Mouse (Mus musculus) liver, embryonic 15.5 days (tissue): Measurements from ENCODE around the gene Slc25a45. TPM values are rescaled to one million over a fixed set of nuclear protein-coding genes. Genes with fewer than 3 reads are reported as not detected.

Source experiments
- ATAC-seq: fragments of 200-750 bp; cut with Nextera tagmentation; 2 replicates; pipeline ENCODE4 v1.8.0; 2017; ENCODE audit warnings: moderate number of reproducible peaks, mild to moderate bottlenecking, moderate library complexity; ENCODE audit not compliant: insufficient read depth
- H3K27ac ChIP-seq: fragments of 300-500 bp; sonication (generic); replicated peaks from 2 replicates; pipeline ENCODE4 v1.5.1; 2015; ENCODE audit warnings: mild to moderate bottlenecking, inconsistent platforms
- H3K27me3 ChIP-seq: fragments of 300-500 bp; sonication (generic); 2 replicates; pipeline ENCODE4 v1.6.1; 2015; ENCODE audit warnings: mild to moderate bottlenecking, inconsistent platforms
- H3K36me3 ChIP-seq: fragments of 300-500 bp; sonication (generic); replicated peaks from 2 replicates; pipeline ENCODE4 v1.6.1; 2015; ENCODE audit warnings: moderate library complexity, mild to moderate bottlenecking, inconsistent platforms
- H3K4me1 ChIP-seq: fragments of 300-500 bp; sonication (generic); replicated peaks from 2 replicates; pipeline ENCODE4 v1.6.1; 2015; ENCODE audit warnings: inconsistent platforms
- H3K4me2 ChIP-seq: fragments of 300-500 bp; sonication (generic); 2 replicates; pipeline ENCODE4 v1.6.1; 2015; ENCODE audit warnings: moderate library complexity, mild to moderate bottlenecking, inconsistent platforms
- H3K4me3 ChIP-seq: fragments of 300-500 bp; sonication (generic); replicated peaks from 2 replicates; pipeline ENCODE4 v1.5.1; 2015; ENCODE audit warnings: mild to moderate bottlenecking, inconsistent platforms
- H3K9ac ChIP-seq: fragments of 300-500 bp; sonication (generic); 2 replicates; pipeline ENCODE4 v1.6.1; 2015; ENCODE audit warnings: moderate library complexity, mild to moderate bottlenecking, inconsistent platforms
- H3K9me3 ChIP-seq: fragments of 300-500 bp; sonication (generic); replicated peaks from 2 replicates; pipeline ENCODE4 v1.6.1; 2016; ENCODE audit warnings: inconsistent platforms
- WGBS: fragments of 180-500 bp; shearing (Covaris S2); methylation state at CpG from one replicate; pipeline ENCODE4 v1.1.7; 2015; ENCODE audit warnings: mixed read lengths; ENCODE audit not compliant: insufficient replicate concordance; 5-methylcytosine and 5-hydroxymethylcytosine counted together
- polyA plus RNA-seq: library from polyadenylated mRNA; unstranded; fragments of >200 nt; fragmentation: Nextera tagmentation; extraction: Ambion mirVana; gene quantifications from 2 replicates; pipeline ENCODE4 v1.2.1, GENCODE M21; 2015

The Slc25a45 gene
- 7.1 and 7.9 TPM in 2 replicates for polyA plus RNA-seq

- Histone ChIP-seq H3K4me3 (peak within 1 kb of the TSS; percentile 36), H3K9ac (peak within 1 kb of the TSS; percentile 43), H3K9me3 (no peaks in the 10 kb centered on the region), H3K27me3 (no peaks in the 10 kb centered on the region), H3K4me1 (peaks cover 84% of the 10 kb centered on the region), H3K36me3 (no peaks in the 10 kb centered on the region), H3K27ac (peak within 1 kb of the TSS; percentile 74), H3K4me2 (peak within 1 kb of the TSS; percentile 48)
- WGBS = 25% methylated on average over 15 of the region's 15 CpGs
- peak; percentile 53 for ATAC-seq
Observed at GRCm38 (mm10) chr19:5877618-5878361, at the start of gene Slc25a45. Slc25a45 (plus strand) TSS chr19:5877808.

- no peak overlapping the region; the same call in 1 of the 2 replicates for H3K27ac ChIP-seq
- no peak overlapping the region for H3K4me2 ChIP-seq
- H3K9me3 ChIP-seq = no peaks in the 10 kb centered on the region
- no peak for ATAC-seq
- no peak overlapping the region for H3K4me3 ChIP-seq
- no peaks in the 10 kb centered on the region for H3K27me3 ChIP-seq
- H3K9ac ChIP-seq = no peak overlapping the region
- 77% methylated on average over 3 of the region's 3 CpGs for WGBS
- peaks cover 17% of the 10 kb centered on the region for H3K36me3 ChIP-seq
- H3K4me1 ChIP-seq = peaks cover 51% of the 10 kb centered on the region
Observed at GRCm38 (mm10) chr19:5828155-5828554, 49.5 kb upstream of the Slc25a45 start.

- Histone ChIP-seq H3K4me3 (no peak overlapping the region), H3K9ac (no peak overlapping the region), H3K4me2 (no peak overlapping the region), H3K27me3 (no peaks in the 10 kb centered on the region), H3K9me3 (no peaks in the 10 kb centered on the region), H3K4me1 (peaks cover 48% of the 10 kb centered on the region), H3K36me3 (peaks cover 17% of the 10 kb centered on the region), H3K27ac (no peak overlapping the region)
- 85% methylated on average over 7 of the region's 7 CpGs for WGBS
- ATAC-seq = no peak
Observed at GRCm38 (mm10) chr19:5828905-5829304, 48.7 kb upstream of the Slc25a45 start.

GRCm38 (mm10) chr19:5829958-5830615 lies 47.5 kb upstream of the Slc25a45 start:
- Histone ChIP-seq H3K27me3 (no peaks in the 10 kb centered on the region), H3K36me3 (peaks cover 15% of the 10 kb centered on the region), H3K4me1 (peaks cover 46% of the 10 kb centered on the region), H3K4me2 (no peak overlapping the region), H3K9me3 (no peaks in the 10 kb centered on the region), H3K27ac (no peak overlapping the region), H3K9ac (no peak overlapping the region), H3K4me3 (no peak overlapping the region)
- ATAC-seq = no peak
- 74% methylated on average over 19 of the region's 19 CpGs for WGBS

GRCm38 (mm10) chr19:5830776-5831175 lies 46.8 kb upstream of the Slc25a45 start:
- Histone ChIP-seq H3K27ac (no peak overlapping the region), H3K27me3 (no peaks in the 10 kb centered on the region), H3K9ac (no peak overlapping the region), H3K36me3 (peaks cover 15% of the 10 kb centered on the region; the same call in 1 of the 2 replicates), H3K9me3 (no peaks in the 10 kb centered on the region), H3K4me1 (peaks cover 53% of the 10 kb centered on the region), H3K4me3 (no peak overlapping the region), H3K4me2 (no peak overlapping the region)
- WGBS = 79% methylated on average over 7 of the region's 7 CpGs
- ATAC-seq = no peak

- Histone ChIP-seq H3K36me3 (peaks cover 10% of the 10 kb centered on the region; the same call in 1 of the 2 replicates), H3K4me3 (no peak overlapping the region), H3K9me3 (no peaks in the 10 kb centered on the region), H3K4me1 (peaks cover 54% of the 10 kb centered on the region), H3K4me2 (no peak overlapping the region), H3K27me3 (no peaks in the 10 kb centered on the region), H3K9ac (no peak overlapping the region), H3K27ac (peak overlapping the region; percentile 29; the same call in 1 of the 2 replicates)
- ATAC-seq = no peak
- 70% methylated on average over 11 of the region's 11 CpGs for WGBS
Observed at GRCm38 (mm10) chr19:5831224-5831957, 46.2 kb upstream of the Slc25a45 start.

- no peak for ATAC-seq
- Histone ChIP-seq H3K36me3 (peaks cover 9% of the 10 kb centered on the region; the same call in 1 of the 2 replicates), H3K4me3 (no peak overlapping the region), H3K4me1 (peaks cover 57% of the 10 kb centered on the region), H3K4me2 (no peak overlapping the region), H3K9ac (no peak overlapping the region), H3K27ac (peak overlapping the region; percentile 22; the same call in 1 of the 2 replicates), H3K9me3 (no peaks in the 10 kb centered on the region), H3K27me3 (no peaks in the 10 kb centered on the region; the same call in 1 of the 2 replicates)
- 69% methylated on average over 4 of the region's 4 CpGs for WGBS
Observed at GRCm38 (mm10) chr19:5831958-5832320, 45.7 kb upstream of the Slc25a45 start.

- 48% methylated on average over 6 of the region's 6 CpGs for WGBS
- Histone ChIP-seq H3K27ac (peak overlapping the region; percentile 33; the same call in 1 of the 2 replicates), H3K9me3 (no peaks in the 10 kb centered on the region), H3K4me1 (peaks cover 56% of the 10 kb centered on the region), H3K36me3 (peaks cover 5% of the 10 kb centered on the region; the same call in 1 of the 2 replicates), H3K4me3 (no peak overlapping the region), H3K4me2 (no peak overlapping the region), H3K27me3 (no peaks in the 10 kb centered on the region; the same call in 1 of the 2 replicates), H3K9ac (no peak overlapping the region)
- ATAC-seq = no peak
Observed at GRCm38 (mm10) chr19:5832326-5832725, 45.3 kb upstream of the Slc25a45 start.

GRCm38 (mm10) chr19:5833287-5834100 lies 44.1 kb upstream of the Slc25a45 start:
- peak; percentile 69 for ATAC-seq
- H3K27ac ChIP-seq = peak overlapping the region; percentile 56
- peaks cover 51% of the 10 kb centered on the region for H3K4me1 ChIP-seq
- no peaks in the 10 kb centered on the region; the same call in 1 of the 2 replicates for H3K36me3 ChIP-seq
- no peak overlapping the region for H3K4me2 ChIP-seq
- no peaks in the 10 kb centered on the region; the same call in 1 of the 2 replicates for H3K27me3 ChIP-seq
- H3K9me3 ChIP-seq = no peaks in the 10 kb centered on the region
- no peak overlapping the region for H3K4me3 ChIP-seq
- WGBS = 66% methylated on average over 10 of the region's 10 CpGs
- H3K9ac ChIP-seq = no peak overlapping the region

- ATAC-seq = no peak
- no peaks in the 10 kb centered on the region; the same call in 1 of the 2 replicates for H3K27me3 ChIP-seq
- 74% methylated on average over 12 of the region's 12 CpGs for WGBS
- H3K9ac ChIP-seq = no peak overlapping the region
- H3K27ac ChIP-seq = peak overlapping the region; percentile 30; the same call in 1 of the 2 replicates
- no peak overlapping the region for H3K4me3 ChIP-seq
- no peaks in the 10 kb centered on the region for H3K36me3 ChIP-seq
- H3K4me2 ChIP-seq = no peak overlapping the region
- H3K9me3 ChIP-seq = no peaks in the 10 kb centered on the region
- H3K4me1 ChIP-seq = peaks cover 57% of the 10 kb centered on the region
Observed at GRCm38 (mm10) chr19:5834260-5834925, 43.2 kb upstream of the Slc25a45 start.
